Mouse (Mus musculus): ENCODE data around the gene Rab11fip4. TPM values are rescaled to one million over a fixed set of nuclear protein-coding genes. Genes with fewer than 3 reads are reported as not detected.

The Rab11fip4 gene
- polyA plus RNA-seq, 1 experiment from 2014 or later = 0.77 TPM

- WGBS = 80% methylated on average over 6 of the region's 6 CpGs
- no peaks in the 10 kb centered on the region for H3K36me3 ChIP-seq
- no peaks in the 10 kb centered on the region for H3K9me3 ChIP-seq (replicated peaks)
- no peak for ATAC-seq (ENCODE audit: insufficient number of reproducible peaks, low FRiP score)
- H3K4me2 ChIP-seq = no peak overlapping the region
- H3K9ac ChIP-seq = no peak overlapping the region
- H3K4me3 ChIP-seq = no peak overlapping the region
- peaks cover 37% of the 10 kb centered on the region for H3K27me3 ChIP-seq (replicated peaks)
- peaks cover 36% of the 10 kb centered on the region for H3K4me1 ChIP-seq (replicated peaks)
- H3K27ac ChIP-seq (ENCODE audit: poor library complexity, severe bottlenecking) = no peak overlapping the region
Measured at GRCm38 (mm10) chr11:79714743-79715110, 123.7 kb downstream of the Rab11fip4 start.

GRCm38 (mm10) chr11:79715316-79715715, 124.3 kb downstream of the Rab11fip4 start:
- no peak for ATAC-seq (ENCODE audit: insufficient number of reproducible peaks, low FRiP score)
- Histone ChIP-seq H3K36me3 (no peaks in the 10 kb centered on the region), H3K4me3 (no peak overlapping the region), H3K4me2 (no peak overlapping the region), H3K4me1 (replicated peaks) (peaks cover 36% of the 10 kb centered on the region), H3K27ac (ENCODE audit: poor library complexity, severe bottlenecking) (no peak overlapping the region), H3K9ac (no peak overlapping the region), H3K9me3 (replicated peaks) (no peaks in the 10 kb centered on the region), H3K27me3 (replicated peaks) (peaks cover 31% of the 10 kb centered on the region)
- 80% methylated on average over 8 of the region's 8 CpGs for WGBS

- WGBS = 82% methylated on average over 6 of the region's 6 CpGs
- Histone ChIP-seq H3K9ac (no peak overlapping the region), H3K4me1 (replicated peaks) (peaks cover 36% of the 10 kb centered on the region), H3K9me3 (replicated peaks) (no peaks in the 10 kb centered on the region), H3K4me2 (no peak overlapping the region), H3K4me3 (no peak overlapping the region), H3K36me3 (no peaks in the 10 kb centered on the region), H3K27me3 (replicated peaks) (peaks cover 27% of the 10 kb centered on the region), H3K27ac (ENCODE audit: poor library complexity, severe bottlenecking) (no peak overlapping the region)
- ATAC-seq (ENCODE audit: insufficient number of reproducible peaks, low FRiP score) = no peak
Measured at GRCm38 (mm10) chr11:79715733-79716452, 124.9 kb downstream of the Rab11fip4 start.

- no peak for ATAC-seq (ENCODE audit: insufficient number of reproducible peaks, low FRiP score)
- WGBS = 50% methylated on average over 2 of the region's 2 CpGs
- peaks cover 27% of the 10 kb centered on the region for H3K27me3 ChIP-seq (replicated peaks)
- H3K4me2 ChIP-seq = no peak overlapping the region
- H3K9ac ChIP-seq = no peak overlapping the region
- H3K4me3 ChIP-seq = no peak overlapping the region
- H3K36me3 ChIP-seq = no peaks in the 10 kb centered on the region
- H3K27ac ChIP-seq (ENCODE audit: poor library complexity, severe bottlenecking) = no peak overlapping the region
- no peaks in the 10 kb centered on the region for H3K9me3 ChIP-seq (replicated peaks)
- peaks cover 35% of the 10 kb centered on the region for H3K4me1 ChIP-seq (replicated peaks)
Measured at GRCm38 (mm10) chr11:79716453-79716749, 125.4 kb downstream of the Rab11fip4 start.

- WGBS = 64% methylated on average over 3 of the region's 3 CpGs
- no peak overlapping the region for H3K4me3 ChIP-seq
- peaks cover 27% of the 10 kb centered on the region for H3K4me1 ChIP-seq (replicated peaks)
- no peaks in the 10 kb centered on the region for H3K36me3 ChIP-seq
- no peak overlapping the region for H3K27ac ChIP-seq (ENCODE audit: poor library complexity, severe bottlenecking)
- no peaks in the 10 kb centered on the region for H3K9me3 ChIP-seq (replicated peaks)
- peaks cover 19% of the 10 kb centered on the region for H3K27me3 ChIP-seq (replicated peaks)
- H3K4me2 ChIP-seq = no peak overlapping the region
- H3K9ac ChIP-seq = no peak overlapping the region
- no peak for ATAC-seq (ENCODE audit: insufficient number of reproducible peaks, low FRiP score)
Measured at GRCm38 (mm10) chr11:79717271-79717670, 126.3 kb downstream of the Rab11fip4 start.

GRCm38 (mm10) chr11:79717801-79718200, 126.8 kb downstream of the Rab11fip4 start:
- WGBS = 63% methylated on average over 7 of the region's 7 CpGs
- no peaks in the 10 kb centered on the region for H3K9me3 ChIP-seq (replicated peaks)
- peaks cover 14% of the 10 kb centered on the region for H3K27me3 ChIP-seq (replicated peaks)
- H3K4me2 ChIP-seq = no peak overlapping the region
- H3K9ac ChIP-seq = no peak overlapping the region
- H3K36me3 ChIP-seq = no peaks in the 10 kb centered on the region
- no peak overlapping the region for H3K4me3 ChIP-seq
- ATAC-seq (ENCODE audit: insufficient number of reproducible peaks, low FRiP score) = no peak
- peaks cover 26% of the 10 kb centered on the region for H3K4me1 ChIP-seq (replicated peaks)
- no peak overlapping the region for H3K27ac ChIP-seq (ENCODE audit: poor library complexity, severe bottlenecking)

GRCm38 (mm10) chr11:79718202-79718601, 127.2 kb downstream of the Rab11fip4 start:
- ATAC-seq (ENCODE audit: insufficient number of reproducible peaks, low FRiP score) = no peak
- H3K9ac ChIP-seq = no peak overlapping the region
- no peak overlapping the region for H3K4me2 ChIP-seq
- H3K27me3 ChIP-seq (replicated peaks) = peaks cover 10% of the 10 kb centered on the region
- peaks cover 28% of the 10 kb centered on the region for H3K4me1 ChIP-seq (replicated peaks)
- no peak overlapping the region for H3K4me3 ChIP-seq
- H3K9me3 ChIP-seq (replicated peaks) = no peaks in the 10 kb centered on the region
- H3K36me3 ChIP-seq = no peaks in the 10 kb centered on the region
- whole genome bisulfite sequencing = 78% methylated on average over 6 of the region's 6 CpGs
- H3K27ac ChIP-seq (ENCODE audit: poor library complexity, severe bottlenecking) = no peak overlapping the region

- ATAC-seq (ENCODE audit: insufficient number of reproducible peaks, low FRiP score) = no peak
- no peaks in the 10 kb centered on the region for H3K36me3 ChIP-seq
- H3K4me2 ChIP-seq = no peak overlapping the region
- no peaks in the 10 kb centered on the region for H3K9me3 ChIP-seq (replicated peaks)
- H3K9ac ChIP-seq = no peak overlapping the region
- H3K27me3 ChIP-seq (replicated peaks) = peaks cover 7% of the 10 kb centered on the region; the same call in 1 of the 2 replicates
- 67% methylated on average over 8 of the region's 8 CpGs for WGBS
- H3K27ac ChIP-seq (ENCODE audit: poor library complexity, severe bottlenecking) = no peak overlapping the region
- H3K4me1 ChIP-seq (replicated peaks) = peaks cover 28% of the 10 kb centered on the region
- H3K4me3 ChIP-seq = no peak overlapping the region
Measured at GRCm38 (mm10) chr11:79718829-79719346, 127.9 kb downstream of the Rab11fip4 start.

GRCm38 (mm10) chr11:79720737-79721136, 129.7 kb downstream of the Rab11fip4 start:
- Histone ChIP-seq H3K4me1 (replicated peaks) (peaks cover 23% of the 10 kb centered on the region; the same call in 1 of the 2 replicates), H3K27me3 (replicated peaks) (no peaks in the 10 kb centered on the region), H3K9me3 (replicated peaks) (no peaks in the 10 kb centered on the region), H3K4me3 (no peak overlapping the region), H3K36me3 (no peaks in the 10 kb centered on the region), H3K4me2 (no peak overlapping the region), H3K9ac (no peak overlapping the region), H3K27ac (ENCODE audit: poor library complexity, severe bottlenecking) (no peak overlapping the region)
- 70% methylated on average over 4 of the region's 4 CpGs for WGBS
- no peak for ATAC-seq (ENCODE audit: insufficient number of reproducible peaks, low FRiP score)

- Histone ChIP-seq H3K9me3 (replicated peaks) (no peaks in the 10 kb centered on the region), H3K4me1 (replicated peaks) (peaks cover 8% of the 10 kb centered on the region; the same call in 1 of the 2 replicates), H3K9ac (no peak overlapping the region), H3K4me3 (no peak overlapping the region), H3K27me3 (replicated peaks) (no peaks in the 10 kb centered on the region), H3K36me3 (no peaks in the 10 kb centered on the region), H3K4me2 (no peak overlapping the region), H3K27ac (ENCODE audit: poor library complexity, severe bottlenecking) (no peak overlapping the region)
- ATAC-seq (ENCODE audit: insufficient number of reproducible peaks, low FRiP score) = no peak
- WGBS = 72% methylated on average over 5 of the region's 5 CpGs
Measured at GRCm38 (mm10) chr11:79722811-79723210, 131.8 kb downstream of the Rab11fip4 start.

GRCm38 (mm10) chr11:79725005-79725404, 134.0 kb downstream of the Rab11fip4 start:
- peaks cover 13% of the 10 kb centered on the region for H3K4me1 ChIP-seq (replicated peaks)
- WGBS = 83% methylated on average over 6 of the region's 6 CpGs
- no peak overlapping the region for H3K4me3 ChIP-seq
- H3K9me3 ChIP-seq (replicated peaks) = no peaks in the 10 kb centered on the region; the same call in 1 of the 2 replicates
- no peak for ATAC-seq (ENCODE audit: insufficient number of reproducible peaks, low FRiP score)
- no peaks in the 10 kb centered on the region for H3K27me3 ChIP-seq (replicated peaks)
- no peaks in the 10 kb centered on the region for H3K36me3 ChIP-seq
- no peak overlapping the region for H3K27ac ChIP-seq (ENCODE audit: poor library complexity, severe bottlenecking)
- H3K4me2 ChIP-seq = no peak overlapping the region
- H3K9ac ChIP-seq = no peak overlapping the region

All from heart, embryonic 12.5 days (tissue).